Mouse (Mus musculus): ENCODE data around the gene Pom121. TPM values are rescaled to one million over a fixed set of nuclear protein-coding genes. Genes with fewer than 3 reads are reported as not detected.
A peak's percentile ranks its signal among the peaks of the same experiment; 100 is the strongest.

Gene Pom121
- polyA plus RNA-seq, 1 experiment from 2014 or later, result 14.0 TPM

DNA sequence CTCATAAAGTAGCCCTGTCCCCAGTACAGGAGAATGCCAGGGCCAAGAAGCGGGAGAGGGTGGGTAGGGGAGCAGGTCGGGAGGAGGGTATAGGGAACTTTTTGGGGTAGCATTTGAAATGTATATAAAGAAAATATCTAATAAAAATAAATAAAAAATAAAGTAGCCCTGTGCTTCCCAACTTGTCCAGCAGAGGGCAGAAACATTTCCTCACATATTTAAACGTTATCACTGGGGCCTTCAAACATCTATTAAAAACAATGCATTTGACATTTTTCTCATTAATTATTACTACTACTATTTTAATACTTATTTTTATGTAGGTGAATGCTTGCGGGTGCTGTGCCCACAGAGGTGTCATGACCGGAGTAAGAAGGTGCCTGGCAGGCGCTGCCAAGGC, 26.5 kb downstream of the Pom121 start:
- Histone ChIP-seq H3K9me3 (replicated peaks) (no peaks in the 10 kb centered on the region), H3K27me3 (peaks cover 4% of the 10 kb centered on the region; the same call in 1 of the 2 replicates)

DNA sequence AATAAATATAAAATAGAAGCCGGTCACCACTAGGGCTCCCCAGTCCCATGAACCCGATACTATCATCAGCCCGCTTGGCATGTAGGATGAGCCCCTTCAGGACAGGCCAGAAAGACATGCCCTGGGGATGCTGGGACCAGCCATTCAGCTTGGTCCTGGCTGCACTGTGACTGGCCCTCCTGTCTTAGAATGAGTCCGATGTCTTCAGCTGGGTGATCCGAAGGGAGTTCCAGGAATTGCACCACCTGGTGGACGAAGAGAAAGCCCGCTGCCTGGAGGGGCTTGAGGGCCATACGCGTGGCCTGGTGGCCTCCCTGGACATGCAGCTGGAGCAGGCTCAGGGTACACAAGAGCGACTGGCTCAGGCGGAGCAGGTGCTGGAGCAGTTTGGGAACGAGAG, 30.8 kb downstream of the Pom121 start:
- Histone ChIP-seq H3K4me1 (no peaks in the 10 kb centered on the region), H3K4me2 (no peak overlapping the region), H3K27me3 (peaks cover 4% of the 10 kb centered on the region; the same call in 1 of the 2 replicates), H3K4me3 (replicated peaks) (no peak overlapping the region), H3K9ac (no peak overlapping the region), H3K27ac (no peak overlapping the region), H3K36me3 (no peaks in the 10 kb centered on the region), H3K9me3 (replicated peaks) (no peaks in the 10 kb centered on the region)
- ATAC-seq (replicated peaks; ENCODE audit: low FRiP score), result 0 out of 2 replicates have a peak, but pooled peaks have one; percentile 25
- 28% methylated on average over 12 of the region's 12 CpGs for WGBS

More for the DNA sequence above, 26.5 kb downstream of the Pom121 start:
- Histone ChIP-seq H3K27ac (no peak overlapping the region), H3K4me1 (peaks cover 18% of the 10 kb centered on the region), H3K4me2 (no peak overlapping the region), H3K36me3 (peaks cover 16% of the 10 kb centered on the region), H3K4me3 (replicated peaks) (no peak overlapping the region), H3K9ac (no peak overlapping the region)
- ATAC-seq (replicated peaks; ENCODE audit: low FRiP score), result no peak
- 58% methylated on average over 6 of the region's 6 CpGs for WGBS

DNA sequence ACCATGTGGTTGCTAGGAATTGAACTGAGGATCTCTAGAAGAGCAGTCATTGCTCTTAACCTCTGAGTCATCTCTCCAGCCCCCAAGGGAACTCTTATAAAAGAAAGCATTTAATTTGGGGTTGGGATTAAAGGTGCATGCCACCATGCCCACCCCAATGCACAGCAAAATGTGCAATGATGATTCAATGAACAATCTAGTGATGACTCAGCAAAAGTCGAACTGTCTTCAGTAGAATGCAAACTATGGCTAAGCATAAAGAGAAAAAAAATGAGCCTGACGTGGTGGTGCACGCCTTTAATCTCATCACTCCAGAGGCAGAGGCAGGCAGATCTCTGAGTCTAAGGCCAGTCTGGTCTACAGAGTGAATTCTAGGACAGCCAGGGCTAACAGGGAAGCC, 31.8 kb downstream of the Pom121 start:
- no peak for ATAC-seq (replicated peaks; ENCODE audit: low FRiP score)

DNA sequence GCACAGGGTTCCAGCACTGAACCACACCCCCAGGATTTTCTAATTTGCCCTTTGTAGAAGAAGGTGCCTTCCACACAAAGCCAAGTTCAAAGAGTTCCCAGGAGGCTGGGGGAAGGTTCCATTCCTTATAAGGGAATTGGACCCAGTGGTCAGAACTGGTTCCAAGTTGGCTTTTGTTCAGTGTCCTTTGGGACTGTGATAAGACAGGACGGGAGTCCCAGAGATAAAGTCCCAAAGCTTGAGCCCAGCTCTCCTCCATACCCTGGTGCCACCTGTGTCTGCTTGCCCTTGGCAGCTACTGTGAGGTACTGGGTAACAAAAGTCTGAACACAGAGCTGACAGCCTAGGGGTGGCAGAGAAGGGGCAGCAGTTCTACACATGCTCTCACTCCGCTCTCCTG, 34.6 kb downstream of the Pom121 start:
- H3K36me3 ChIP-seq, result no peaks in the 10 kb centered on the region
- H3K4me3 ChIP-seq (replicated peaks), result no peak overlapping the region
- H3K9me3 ChIP-seq (replicated peaks), result 0 out of 2 replicates have a peak, but pooled peaks cover 3% of the 10 kb centered on the region
- H3K27me3 ChIP-seq, result peaks cover 4% of the 10 kb centered on the region; the same call in 1 of the 2 replicates
- no peak overlapping the region for H3K9ac ChIP-seq
- 87% methylated on average over 2 of the region's 2 CpGs for WGBS
- ATAC-seq (replicated peaks; ENCODE audit: low FRiP score), result no peak
- H3K4me2 ChIP-seq, result no peak overlapping the region
- H3K27ac ChIP-seq, result no peak overlapping the region
- H3K4me1 ChIP-seq, result no peaks in the 10 kb centered on the region

More for the DNA sequence above, 31.8 kb downstream of the Pom121 start:
- peaks cover 4% of the 10 kb centered on the region; the same call in 1 of the 2 replicates for H3K27me3 ChIP-seq
- H3K27ac ChIP-seq, result no peak overlapping the region
- H3K9ac ChIP-seq, result no peak overlapping the region
- 90% methylated on average over 3 of the region's 3 CpGs for WGBS
- no peaks in the 10 kb centered on the region for H3K4me1 ChIP-seq
- no peaks in the 10 kb centered on the region for H3K36me3 ChIP-seq
- H3K9me3 ChIP-seq (replicated peaks), result 0 out of 2 replicates have a peak, but pooled peaks cover 2% of the 10 kb centered on the region
- H3K4me3 ChIP-seq (replicated peaks), result no peak overlapping the region
- H3K4me2 ChIP-seq, result no peak overlapping the region

DNA sequence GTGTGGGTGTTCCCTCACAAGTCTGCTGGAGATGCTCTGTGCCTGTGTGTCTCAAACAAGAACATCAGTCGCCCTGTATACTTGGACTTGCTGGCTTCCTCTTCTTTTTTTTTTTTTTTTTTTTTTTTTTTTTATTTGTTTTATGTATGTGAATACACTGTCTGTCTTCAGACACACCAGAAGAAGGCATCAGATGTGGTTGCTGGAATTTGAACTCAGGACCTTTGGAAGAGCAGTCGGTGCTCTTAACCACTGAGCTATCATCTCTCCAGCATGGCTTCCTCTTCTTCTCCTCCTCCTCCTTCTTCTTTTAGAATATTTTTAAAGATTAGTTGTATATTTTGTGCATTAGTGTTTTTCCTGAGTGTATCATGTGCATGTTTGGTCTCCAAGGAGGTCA, 36.8 kb downstream of the Pom121 start:
- no peak; the same call in 1 of the 2 replicates for ATAC-seq (replicated peaks; ENCODE audit: low FRiP score)
- H3K36me3 ChIP-seq, result no peaks in the 10 kb centered on the region
- WGBS, result 88% methylated on average over 2 of the region's 2 CpGs

DNA sequence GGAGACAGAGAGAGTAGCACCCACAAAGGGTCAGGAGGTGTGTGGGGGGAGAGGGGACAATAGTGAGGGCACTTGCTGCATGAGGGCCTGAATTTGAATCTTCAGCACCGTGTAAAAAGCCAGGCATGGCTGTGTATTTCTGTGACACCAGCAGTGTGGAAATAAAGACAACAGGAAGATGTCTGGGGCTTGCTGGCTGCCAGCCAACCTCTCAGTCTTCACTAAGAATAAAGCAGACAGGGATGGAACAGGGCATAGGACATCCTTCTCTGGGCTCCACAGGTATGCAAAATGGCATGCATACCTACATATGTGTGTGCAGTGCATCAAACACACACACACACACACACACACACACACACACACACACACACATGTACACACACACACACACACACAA, 38.3 kb downstream of the Pom121 start:
- Histone ChIP-seq H3K9ac (no peak overlapping the region), H3K4me2 (no peak overlapping the region), H3K4me1 (no peaks in the 10 kb centered on the region), H3K27ac (no peak overlapping the region), H3K36me3 (no peaks in the 10 kb centered on the region), H3K4me3 (replicated peaks) (no peak overlapping the region), H3K9me3 (replicated peaks) (0 out of 2 replicates have a peak, but pooled peaks cover 3% of the 10 kb centered on the region), H3K27me3 (peaks cover 20% of the 10 kb centered on the region)
- 33% methylated on average over 1 of the region's 1 CpGs for WGBS
- ATAC-seq (replicated peaks; ENCODE audit: low FRiP score), result no peak

More for the DNA sequence above, 36.8 kb downstream of the Pom121 start:
- Histone ChIP-seq H3K27ac (no peak overlapping the region), H3K4me2 (no peak overlapping the region), H3K27me3 (peaks cover 16% of the 10 kb centered on the region), H3K4me3 (replicated peaks) (no peak overlapping the region), H3K9me3 (replicated peaks) (0 out of 2 replicates have a peak, but pooled peaks cover 3% of the 10 kb centered on the region), H3K4me1 (no peaks in the 10 kb centered on the region), H3K9ac (no peak overlapping the region)

DNA sequence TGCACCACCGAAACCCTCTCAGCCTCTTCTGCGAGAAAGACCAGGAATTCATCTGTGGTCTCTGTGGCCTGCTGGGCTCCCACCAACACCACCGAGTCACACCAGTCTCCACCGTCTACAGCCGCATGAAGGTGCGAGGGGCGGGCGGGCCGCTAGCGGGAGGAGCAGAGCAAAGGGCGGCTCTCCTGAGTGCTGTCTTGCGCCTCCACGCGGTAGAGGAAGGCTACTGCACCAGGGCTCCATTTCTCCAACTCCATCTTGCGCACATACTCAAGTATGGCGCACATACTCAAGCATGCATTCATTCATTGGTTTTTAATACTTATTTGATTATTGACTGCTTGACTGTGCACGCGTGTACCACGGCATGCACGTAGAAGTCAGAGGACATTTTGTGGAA, 40.8 kb downstream of the Pom121 start:
- Histone ChIP-seq H3K27me3 (peaks cover 20% of the 10 kb centered on the region), H3K36me3 (no peaks in the 10 kb centered on the region), H3K4me1 (no peaks in the 10 kb centered on the region), H3K4me3 (replicated peaks) (no peak overlapping the region), H3K9ac (no peak overlapping the region), H3K27ac (no peak overlapping the region), H3K9me3 (replicated peaks) (0 out of 2 replicates have a peak, but pooled peaks cover 3% of the 10 kb centered on the region), H3K4me2 (no peak overlapping the region; the same call in 1 of the 2 replicates)
- 21% methylated on average over 20 of the region's 20 CpGs for WGBS
- ATAC-seq (replicated peaks; ENCODE audit: low FRiP score), result no peak

DNA sequence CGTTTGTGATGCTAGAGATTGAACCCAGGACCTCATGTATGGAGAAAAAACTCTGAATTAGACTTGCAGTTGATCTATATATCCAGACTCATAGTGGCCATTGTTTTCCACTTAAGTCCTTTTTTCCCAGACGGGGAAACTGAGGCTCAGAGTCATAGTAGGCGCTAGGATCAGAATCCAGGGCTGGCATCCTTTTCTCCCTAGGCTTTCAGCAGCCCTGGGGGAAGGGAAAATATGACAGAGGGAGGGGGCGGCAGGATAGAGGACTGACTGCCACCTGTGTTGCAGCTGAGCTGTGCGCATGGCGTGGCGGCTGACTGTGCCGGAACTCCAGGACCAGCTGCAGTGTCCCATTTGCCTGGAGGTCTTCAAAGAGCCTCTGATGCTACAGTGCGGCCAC, 41.4 kb downstream of the Pom121 start, which contains the start of gene Trim50:
Gene Trim50, plus strand, starts transcription at position 301 of the 400 bp plus-strand sequence.
- 59% methylated on average over 9 of the region's 9 CpGs for WGBS
- ATAC-seq (replicated peaks; ENCODE audit: low FRiP score), result no peak
- no peak within 1 kb of the TSS; the same call in 1 of the 2 replicates for H3K4me2 ChIP-seq

DNA sequence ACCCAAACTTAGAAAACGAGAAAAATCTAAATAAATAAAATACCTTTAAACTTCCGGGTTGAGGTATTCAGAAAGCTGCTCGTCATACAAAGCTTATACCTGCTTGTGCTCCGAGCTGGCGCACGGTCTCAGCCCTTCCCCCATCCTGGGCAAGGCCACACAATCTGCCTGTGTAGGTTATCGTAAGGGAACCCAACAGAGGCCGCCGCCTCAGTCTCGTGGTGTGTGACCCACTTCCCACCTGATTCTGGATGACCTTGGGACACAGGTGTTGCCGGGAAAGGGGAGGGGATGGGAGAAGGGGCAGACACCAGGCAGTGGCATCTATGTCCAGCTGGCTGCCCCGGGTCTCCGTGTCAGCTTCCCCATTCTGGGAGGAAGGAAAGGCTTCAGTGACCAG, 42.7 kb downstream of the Pom121 start:
- H3K4me2 ChIP-seq, result no peak overlapping the region
- H3K27ac ChIP-seq, result no peak overlapping the region
- H3K9me3 ChIP-seq (replicated peaks), result no peaks in the 10 kb centered on the region
- ATAC-seq (replicated peaks; ENCODE audit: low FRiP score), result no peak
- peaks cover 20% of the 10 kb centered on the region for H3K27me3 ChIP-seq
- WGBS, result 82% methylated on average over 13 of the region's 13 CpGs
- no peaks in the 10 kb centered on the region for H3K4me1 ChIP-seq
- H3K36me3 ChIP-seq, result no peaks in the 10 kb centered on the region
- H3K4me3 ChIP-seq (replicated peaks), result no peak overlapping the region
- H3K9ac ChIP-seq, result no peak overlapping the region

More for the DNA sequence above, 41.4 kb downstream of the Pom121 start, which contains the start of gene Trim50:
- 0 out of 2 replicates have a peak, but pooled peaks cover 3% of the 10 kb centered on the region for H3K9me3 ChIP-seq (replicated peaks)
- no peaks in the 10 kb centered on the region for H3K36me3 ChIP-seq
- H3K27me3 ChIP-seq, result peaks cover 20% of the 10 kb centered on the region
- H3K4me1 ChIP-seq, result no peaks in the 10 kb centered on the region
- no peak within 1 kb of the TSS for H3K9ac ChIP-seq
- no peak within 1 kb of the TSS for H3K4me3 ChIP-seq (replicated peaks)
- no peak within 1 kb of the TSS for H3K27ac ChIP-seq

DNA sequence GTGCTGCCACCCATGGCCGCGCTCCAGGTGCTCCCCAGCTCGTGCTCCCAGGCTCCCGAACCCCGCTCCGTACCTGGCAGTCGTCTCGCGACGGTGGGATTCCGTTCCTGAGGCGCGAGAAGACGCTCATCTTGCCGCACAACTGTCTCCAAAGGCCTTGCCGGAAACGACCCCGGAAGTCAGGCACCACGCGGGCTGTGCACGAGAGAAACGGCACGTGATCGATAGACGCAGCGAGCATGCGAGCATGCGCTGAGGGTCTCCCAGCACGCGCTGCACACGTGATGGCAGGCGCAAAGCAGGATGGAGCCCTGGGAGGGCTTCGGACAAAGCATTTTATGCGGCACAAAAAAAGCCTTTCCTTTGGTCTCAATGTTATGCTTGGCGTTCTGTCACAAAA, 44.5 kb downstream of the Pom121 start, which contains the start of gene Fkbp6:
Gene Fkbp6, minus strand, starts transcription at position 183 of the 400 bp plus-strand sequence.
- Histone ChIP-seq H3K4me1 (no peaks in the 10 kb centered on the region), H3K9me3 (replicated peaks) (no peaks in the 10 kb centered on the region), H3K4me2 (no peak within 1 kb of the TSS), H3K27ac (no peak within 1 kb of the TSS), H3K4me3 (replicated peaks) (no peak within 1 kb of the TSS), H3K9ac (no peak within 1 kb of the TSS), H3K27me3 (peaks cover 23% of the 10 kb centered on the region), H3K36me3 (no peaks in the 10 kb centered on the region)
- 89% methylated on average over 35 of the region's 35 CpGs for WGBS
- ATAC-seq (replicated peaks; ENCODE audit: low FRiP score), result no peak

DNA sequence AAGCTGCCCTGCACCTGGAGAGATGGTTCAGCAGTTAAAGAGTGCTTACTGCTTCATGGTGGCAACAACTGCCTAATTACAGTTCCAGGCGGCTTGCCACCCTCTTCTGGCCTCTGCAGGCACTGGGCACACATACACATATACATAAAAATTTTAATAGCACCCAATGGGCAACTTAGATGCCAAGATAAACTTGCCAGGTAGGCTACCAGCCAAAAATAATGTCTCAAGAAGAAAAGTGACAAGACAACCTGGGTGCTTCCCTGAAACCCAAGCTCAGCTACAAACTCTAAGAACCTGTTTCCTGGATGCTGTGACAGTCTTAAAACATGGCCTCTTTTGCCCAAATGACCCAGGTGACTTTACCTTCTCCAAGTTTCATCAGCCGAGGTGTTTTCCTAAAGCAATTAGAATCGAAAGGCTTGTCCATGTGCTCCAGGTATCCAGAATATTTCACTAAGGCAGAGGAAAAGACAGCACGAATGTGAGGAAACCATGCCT, 46.8 kb downstream of the Pom121 start:
- Histone ChIP-seq H3K27me3 (peaks cover 7% of the 10 kb centered on the region; the same call in 1 of the 2 replicates), H3K9me3 (replicated peaks) (no peaks in the 10 kb centered on the region), H3K4me2 (no peak overlapping the region), H3K4me1 (no peaks in the 10 kb centered on the region), H3K9ac (no peak overlapping the region), H3K4me3 (replicated peaks) (no peak overlapping the region), H3K27ac (no peak overlapping the region), H3K36me3 (no peaks in the 10 kb centered on the region)
- ATAC-seq (replicated peaks; ENCODE audit: low FRiP score), result no peak
- WGBS, result 71% methylated on average over 4 of the region's 4 CpGs

DNA sequence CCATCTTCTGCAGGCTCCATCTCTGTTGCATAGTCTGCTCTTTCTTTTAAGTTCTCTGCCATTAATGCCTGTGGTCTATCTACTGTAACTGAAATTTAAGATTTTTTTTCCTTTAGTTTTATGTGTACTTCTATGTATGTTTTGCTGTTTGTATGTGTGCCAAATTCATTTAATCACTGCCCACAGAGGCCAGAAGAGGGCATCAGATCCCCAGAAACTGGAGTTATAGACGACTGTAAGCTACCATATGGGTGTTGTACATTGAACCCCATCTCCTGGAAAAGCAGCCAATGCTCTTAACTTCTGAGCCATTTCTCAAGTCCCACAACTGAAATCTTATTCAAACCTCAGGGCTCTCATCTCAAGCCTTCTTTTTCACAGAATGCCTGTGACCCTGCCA, 47.9 kb downstream of the Pom121 start:
- Histone ChIP-seq H3K4me2 (no peak overlapping the region), H3K9me3 (replicated peaks) (no peaks in the 10 kb centered on the region), H3K9ac (no peak overlapping the region), H3K27ac (no peak overlapping the region), H3K36me3 (no peaks in the 10 kb centered on the region), H3K27me3 (peaks cover 3% of the 10 kb centered on the region; the same call in 1 of the 2 replicates), H3K4me3 (replicated peaks) (no peak overlapping the region), H3K4me1 (no peaks in the 10 kb centered on the region)
- WGBS, result 16% methylated on average over 1 of the region's 1 CpGs
- ATAC-seq (replicated peaks; ENCODE audit: low FRiP score), result no peak

Measured in kidney, embryonic 15.5 days (tissue).